Mouse (Mus musculus) G1E (cell line): ENCODE results near the gene Glt1d1.

Source experiments
- CTCF ChIP-seq: IDR thresholded peaks from 2 replicates; pipeline ENCODE4 v1.5.1; 2012; ENCODE audit warnings: low read depth, low read length, inconsistent platforms, mixed read lengths
- GATA1 ChIP-seq: IDR thresholded peaks from 2 replicates; pipeline ENCODE4 v1.6.1; 2012; ENCODE audit warnings: borderline replicate concordance, low read length, inconsistent platforms, mixed read lengths
- TAL1 ChIP-seq: conservative IDR thresholded peaks from 2 replicates; pipeline ENCODE4 v1.6.1; 2012; ENCODE audit warnings: low read depth, low read length, inconsistent platforms, mixed read lengths

DNA sequence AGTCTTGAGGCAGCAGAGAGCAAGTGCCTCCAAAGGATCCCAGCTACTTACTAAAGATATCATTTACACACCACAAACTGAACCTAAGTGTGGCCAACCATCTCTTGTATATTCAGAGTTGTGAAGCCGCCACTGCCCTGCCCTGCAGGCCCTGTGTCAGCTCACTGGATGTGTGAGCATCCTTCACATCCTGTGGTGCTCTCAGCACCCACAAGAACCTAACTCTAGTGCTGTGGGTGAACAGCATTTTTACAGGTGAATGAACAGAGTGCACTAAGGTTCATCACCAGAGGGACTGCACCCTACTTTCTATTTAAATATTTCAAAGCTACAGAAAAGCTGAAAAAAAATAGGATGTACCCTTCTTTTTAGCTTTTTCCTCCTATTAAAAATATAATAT, 20.2 kb upstream of the Glt1d1 start:
- no peak for TF ChIP-seq CTCF
- TF ChIP-seq GATA1, result no peak
- no peak for TF ChIP-seq TAL1
